Mouse (Mus musculus) small intestine, adult 2 months (tissue): ENCODE results near the gene Cnot8.

Source experiments
- CTCF ChIP-seq: fragments of 200-500 bp; IDR thresholded peaks from 2 replicates; pipeline ENCODE4 v1.5.1; 2012; ENCODE audit warnings: low read depth, mild to moderate bottlenecking, control low read depth, inconsistent platforms, low read length, moderate library complexity, mixed read lengths; ENCODE audit not compliant: insufficient replicate concordance, insufficient read length; ENCODE audit errors: extremely low read depth
- POLR2A ChIP-seq: fragments of 200-500 bp; IDR thresholded peaks from 2 replicates; pipeline ENCODE4 v1.6.1; 2012; ENCODE audit warnings: low read depth, mild to moderate bottlenecking, control low read depth, inconsistent platforms, low read length, moderate library complexity

- no peak for TF ChIP-seq CTCF
- TF ChIP-seq POLR2A, result no peak
Measured at GRCm38 (mm10) chr11:58102146-58102545, 1.8 kb upstream of the Cnot8 start.
